Mouse (Mus musculus) brain, embryonic 14.5 days (tissue): ENCODE measurements at regions not wholly inside any gene's neighbourhood (a gene's known extent, or its start where the extent isn't known, plus 50 kb on each side); places are given as distances from the start of the nearest gene placed in this dataset.

ENCODE experiments used
- CTCF ChIP-seq: fragments of 200-500 bp; IDR thresholded peaks from 2 replicates; pipeline ENCODE4 v1.5.1; 2012; ENCODE audit warnings: inconsistent platforms, mild to moderate bottlenecking, moderate library complexity, borderline replicate concordance; ENCODE audit not compliant: insufficient read depth, insufficient read length; ENCODE audit errors: extremely low read depth
- POLR2A ChIP-seq: fragments of 200-500 bp; IDR thresholded peaks from 2 replicates; pipeline ENCODE4 v1.6.1; 2012; ENCODE audit warnings: mild to moderate bottlenecking, inconsistent platforms, borderline replicate concordance; ENCODE audit not compliant: poor library complexity, insufficient read depth, insufficient read length, severe bottlenecking; ENCODE audit errors: extremely low read depth

DNA sequence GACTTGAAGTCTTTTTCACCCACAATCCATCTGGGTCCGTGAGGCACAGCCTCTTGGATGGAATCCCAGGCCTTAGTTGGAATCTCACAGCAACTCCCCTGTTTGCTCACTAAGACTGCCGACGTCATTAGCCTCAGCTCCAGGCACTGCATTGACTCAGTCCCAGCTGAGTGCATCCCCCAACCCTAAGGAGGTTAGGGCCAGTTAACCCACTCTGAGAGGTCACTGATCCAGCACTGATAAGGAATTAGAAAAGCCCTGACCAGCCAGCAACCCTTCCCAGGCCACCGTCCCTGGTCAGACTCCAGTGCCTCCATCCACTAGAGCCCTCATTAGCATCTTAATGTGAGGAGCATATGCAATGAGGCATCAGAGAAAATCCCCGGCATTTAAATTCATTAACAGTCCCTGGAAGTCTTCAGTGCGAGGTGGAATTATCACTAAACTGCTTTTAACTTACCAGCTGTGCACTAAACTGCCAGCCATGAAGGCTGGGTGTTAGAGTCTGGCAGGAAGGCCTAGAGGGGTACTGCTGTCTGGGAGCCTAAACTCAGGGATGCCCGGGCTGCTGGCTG, 184.2 kb downstream of the Cct6b start:
- TF ChIP-seq CTCF (no peak), POLR2A (no peak)
